Mouse (Mus musculus): ENCODE results near the gene Naa35. TPM values are rescaled to one million over a fixed set of nuclear protein-coding genes. Genes with fewer than 3 reads are reported as not detected.

Gene Naa35
- polyA plus RNA-seq, 2 experiments, result 12.6 to 27.1 TPM

DNA sequence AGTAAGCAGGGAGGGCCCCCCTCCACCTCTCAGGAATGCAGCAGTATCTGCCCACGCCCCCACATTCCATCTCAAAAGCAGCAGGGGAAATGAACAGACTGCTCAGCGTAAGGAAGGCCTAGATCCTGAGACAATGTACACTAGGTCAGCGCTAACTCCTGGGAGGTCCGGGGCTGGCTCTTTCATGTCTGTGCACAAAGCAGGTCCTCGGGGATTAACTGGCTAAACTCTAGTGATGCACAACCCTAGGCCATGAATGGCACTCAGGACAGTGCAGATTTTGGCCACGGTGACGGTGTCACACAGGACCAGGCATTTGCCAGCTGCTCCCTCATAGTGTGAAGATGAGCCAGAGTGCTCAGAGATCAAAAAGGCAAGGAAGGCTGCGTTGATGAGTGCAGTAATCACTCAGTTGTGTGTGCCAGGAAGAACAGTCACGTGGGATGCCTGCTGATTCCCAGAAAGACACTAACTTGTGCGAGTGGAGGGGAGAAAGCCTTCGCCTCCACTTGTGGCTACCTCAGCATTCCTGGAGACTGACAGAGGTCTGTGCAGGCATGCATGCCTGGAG is 61.7 kb downstream of the Naa35 start:
- ATAC-seq (ENCODE audit: insufficient read depth), result no peak
- Histone ChIP-seq H3K4me2 (ENCODE audit: low read depth) (no peak overlapping the region), H3K4me1 (replicated peaks; ENCODE audit: control insufficient read depth in 2 of 2, insufficient read depth in 2 of 2, low read length in 1 of 2) (peaks cover 19 to 23% of the 10 kb centered on the region in 2 experiments), H3K9ac (replicated peaks) (no peak overlapping the region), H3K27ac (no peak overlapping the region), H3K36me3 (replicated peaks; ENCODE audit: control insufficient read depth, insufficient read depth, low read depth) (peaks cover 28% of the 10 kb centered on the region), H3K9me3 (ENCODE audit: control insufficient read depth, low read length) (no peaks in the 10 kb centered on the region), H3K4me3 (ENCODE audit: insufficient read depth in 1 of 2, low read depth in 2 of 2, low read length in 2 of 2) (no peak overlapping the region), H3K27me3 (ENCODE audit: control insufficient read depth, insufficient read depth, low read length) (no peaks in the 10 kb centered on the region)
- no peak for DNase-seq (ENCODE audit: low read depth in 3 of 3, low spot score in 3 of 3)
- TF ChIP-seq CTCF (IDR thresholded peaks at IDR 0.05; ENCODE audit: low read depth), result no peak
- TF ChIP-seq EP300 (IDR thresholded peaks at IDR 0.05; ENCODE audit: low read depth), result no peak
- WGBS (ENCODE audit: insufficient replicate concordance), result 83% methylated on average over 11 of the region's 11 CpGs

DNA sequence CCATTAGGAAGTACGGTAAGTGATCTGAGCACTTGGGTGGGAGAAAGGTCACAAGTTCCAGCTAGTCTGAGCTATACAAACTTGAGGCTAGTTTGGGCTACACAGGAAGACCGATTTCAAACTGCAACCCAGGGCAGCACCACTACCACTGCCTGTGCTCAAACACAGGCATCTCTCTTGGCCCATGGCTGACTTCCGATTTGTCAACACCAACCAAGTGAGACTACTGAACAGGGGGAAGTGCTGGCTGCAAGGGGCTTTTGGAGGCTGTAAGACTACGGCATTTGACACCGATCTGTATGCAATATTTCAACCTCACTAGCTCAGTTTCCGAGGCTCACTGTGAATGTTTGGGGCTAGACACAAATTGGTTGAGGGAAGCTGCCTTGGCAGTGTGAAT is 62.4 kb downstream of the Naa35 start:
- Histone ChIP-seq H3K27me3 (ENCODE audit: control insufficient read depth, insufficient read depth, low read length) (no peaks in the 10 kb centered on the region), H3K9me3 (ENCODE audit: control insufficient read depth, low read length) (no peaks in the 10 kb centered on the region), H3K36me3 (replicated peaks; ENCODE audit: control insufficient read depth, insufficient read depth, low read depth) (peaks cover 28% of the 10 kb centered on the region), H3K4me1 (replicated peaks; ENCODE audit: control insufficient read depth in 2 of 2, insufficient read depth in 2 of 2, low read length in 1 of 2) (peaks cover 14 to 17% of the 10 kb centered on the region in 2 experiments), H3K9ac (replicated peaks) (no peak overlapping the region), H3K27ac (no peak overlapping the region), H3K4me3 (ENCODE audit: insufficient read depth in 1 of 2, low read depth in 2 of 2, low read length in 2 of 2) (no peak overlapping the region), H3K4me2 (ENCODE audit: low read depth) (no peak overlapping the region)
- no peak for ATAC-seq (ENCODE audit: insufficient read depth)
- 81% methylated on average over 6 of the region's 6 CpGs for WGBS (ENCODE audit: insufficient replicate concordance)
- DNase-seq (ENCODE audit: low read depth in 3 of 3, low spot score in 3 of 3), result no peak
- no peak for TF ChIP-seq CTCF (IDR thresholded peaks at IDR 0.05; ENCODE audit: low read depth)
- no peak for TF ChIP-seq EP300 (IDR thresholded peaks at IDR 0.05; ENCODE audit: low read depth)

DNA sequence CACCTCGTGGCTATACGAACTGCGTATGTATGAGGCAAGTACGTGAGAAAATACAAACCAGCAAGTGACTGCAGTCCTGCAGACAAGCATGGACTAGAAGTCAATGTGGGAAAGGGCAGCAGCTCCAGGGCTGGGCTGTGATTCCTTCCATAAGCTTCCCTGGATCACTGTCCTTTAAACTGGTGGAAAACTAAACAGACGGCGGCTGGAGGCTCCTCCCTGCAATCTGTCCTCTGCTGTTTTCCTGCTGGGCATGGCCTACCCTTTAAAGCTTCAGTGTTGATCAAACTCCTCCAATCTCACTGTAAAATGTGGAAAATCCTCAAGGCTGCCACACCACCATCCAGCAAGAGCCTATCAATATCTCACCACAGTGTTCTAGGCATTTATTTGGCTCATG is 63.5 kb downstream of the Naa35 start:
- Histone ChIP-seq H3K27me3 (ENCODE audit: control insufficient read depth, insufficient read depth, low read length) (no peaks in the 10 kb centered on the region), H3K4me3 (ENCODE audit: insufficient read depth in 1 of 2, low read depth in 2 of 2, low read length in 2 of 2) (no peak overlapping the region), H3K9ac (replicated peaks) (no peak overlapping the region), H3K4me1 (replicated peaks; ENCODE audit: control insufficient read depth in 2 of 2, insufficient read depth in 2 of 2, low read length in 1 of 2) (peaks cover 4 to 8% of the 10 kb centered on the region in 2 experiments; a peak in 3 of 4 replicates), H3K36me3 (replicated peaks; ENCODE audit: control insufficient read depth, insufficient read depth, low read depth) (peaks cover 35% of the 10 kb centered on the region), H3K27ac (no peak overlapping the region), H3K4me2 (ENCODE audit: low read depth) (no peak overlapping the region), H3K9me3 (ENCODE audit: control insufficient read depth, low read length) (no peaks in the 10 kb centered on the region)
- WGBS (ENCODE audit: insufficient replicate concordance), result 92% methylated on average over 6 of the region's 6 CpGs
- ATAC-seq (ENCODE audit: insufficient read depth), result no peak
- no peak for TF ChIP-seq CTCF (IDR thresholded peaks at IDR 0.05; ENCODE audit: low read depth)
- no peak for TF ChIP-seq EP300 (IDR thresholded peaks at IDR 0.05; ENCODE audit: low read depth)
- no peak for DNase-seq (ENCODE audit: low read depth in 3 of 3, low spot score in 3 of 3)

DNA sequence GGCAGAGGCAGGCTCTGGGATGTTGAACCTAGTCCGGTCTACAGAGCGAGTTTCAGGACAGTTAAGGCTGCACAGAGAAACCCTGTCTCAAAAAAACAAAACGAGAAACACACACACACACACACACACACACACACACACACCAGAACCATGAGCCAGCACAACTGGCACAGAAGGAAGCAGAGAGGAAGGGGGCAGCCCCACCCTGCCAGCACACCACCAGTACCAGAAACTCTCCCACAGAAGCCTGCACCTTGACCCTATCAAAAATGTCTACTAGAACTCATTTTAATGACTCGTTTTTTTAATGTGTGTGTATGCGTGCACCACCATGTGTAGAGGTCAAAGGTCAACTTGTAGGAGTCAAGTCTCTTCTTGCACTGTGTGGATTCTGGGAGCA is 64.7 kb downstream of the Naa35 start:
- no peak for TF ChIP-seq CTCF (IDR thresholded peaks at IDR 0.05; ENCODE audit: low read depth)
- TF ChIP-seq EP300 (IDR thresholded peaks at IDR 0.05; ENCODE audit: low read depth), result no peak
- H3K4me3 ChIP-seq (ENCODE audit: insufficient read depth in 1 of 2, low read depth in 2 of 2, low read length in 2 of 2), result no peak overlapping the region
- no peak for ATAC-seq (ENCODE audit: insufficient read depth)
- H3K4me1 ChIP-seq (replicated peaks; ENCODE audit: control insufficient read depth in 2 of 2, insufficient read depth in 2 of 2, low read length in 1 of 2), result peaks cover 0 to 8% of the 10 kb centered on the region in 2 experiments; a peak in 2 of 4 replicates
- H3K27ac ChIP-seq, result no peak overlapping the region
- no peaks in the 10 kb centered on the region for H3K27me3 ChIP-seq (ENCODE audit: control insufficient read depth, insufficient read depth, low read length)
- 65% methylated on average over 5 of the region's 5 CpGs for WGBS (ENCODE audit: insufficient replicate concordance)
- H3K36me3 ChIP-seq (replicated peaks; ENCODE audit: control insufficient read depth, insufficient read depth, low read depth), result peaks cover 39% of the 10 kb centered on the region
- no peak overlapping the region for H3K9ac ChIP-seq (replicated peaks)
- no peak overlapping the region for H3K4me2 ChIP-seq (ENCODE audit: low read depth)
- DNase-seq (ENCODE audit: low read depth in 3 of 3, low spot score in 3 of 3), result no peak
- H3K9me3 ChIP-seq (ENCODE audit: control insufficient read depth, low read length), result no peaks in the 10 kb centered on the region

DNA sequence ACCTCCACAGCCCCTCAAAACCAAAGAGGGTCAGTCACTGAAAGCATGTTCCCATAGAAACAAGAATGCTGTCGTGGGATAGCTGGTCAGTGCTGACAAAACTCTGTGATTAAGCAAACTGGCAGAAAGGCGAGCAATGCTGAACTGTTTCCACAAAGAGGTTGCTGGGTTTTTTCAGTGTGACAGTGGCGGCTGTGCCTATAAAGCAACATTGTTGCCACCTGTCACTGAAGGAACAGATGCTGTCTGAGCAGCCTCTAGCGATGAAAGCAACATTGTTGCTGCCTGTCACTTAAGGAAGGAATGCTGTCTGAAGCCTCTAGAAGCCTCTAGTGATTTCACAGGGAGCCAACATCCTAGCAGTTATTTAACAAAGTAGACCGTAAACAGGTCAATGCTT is 67.6 kb downstream of the Naa35 start:
- WGBS (ENCODE audit: insufficient replicate concordance), result 87% methylated on average over 5 of the region's 5 CpGs
- Histone ChIP-seq H3K4me1 (replicated peaks; ENCODE audit: control insufficient read depth in 2 of 2, insufficient read depth in 2 of 2, low read length in 1 of 2) (peaks cover 0 to 5% of the 10 kb centered on the region in 2 experiments; a peak in 2 of 4 replicates), H3K27ac (no peak overlapping the region), H3K4me3 (ENCODE audit: insufficient read depth in 1 of 2, low read depth in 2 of 2, low read length in 2 of 2) (no peak overlapping the region), H3K27me3 (ENCODE audit: control insufficient read depth, insufficient read depth, low read length) (no peaks in the 10 kb centered on the region), H3K9me3 (ENCODE audit: control insufficient read depth, low read length) (no peaks in the 10 kb centered on the region), H3K4me2 (ENCODE audit: low read depth) (no peak overlapping the region), H3K9ac (replicated peaks) (no peak overlapping the region), H3K36me3 (replicated peaks; ENCODE audit: control insufficient read depth, insufficient read depth, low read depth) (peaks cover 37% of the 10 kb centered on the region)
- TF ChIP-seq CTCF (IDR thresholded peaks at IDR 0.05; ENCODE audit: low read depth) (no peak), EP300 (IDR thresholded peaks at IDR 0.05; ENCODE audit: low read depth) (no peak)
- DNase-seq (ENCODE audit: low read depth in 3 of 3, low spot score in 3 of 3) (no peak), ATAC-seq (ENCODE audit: insufficient read depth) (no peak)
